Mouse (Mus musculus) gastrocnemius, postnatal 25 days (tissue): ENCODE data around the gene Pip4p1. TPM values are rescaled to one million over a fixed set of nuclear protein-coding genes. Genes with fewer than 3 reads are reported as not detected.
A peak's percentile ranks its signal among the peaks of the same experiment; 100 is the strongest.

Experiments used
- DNase-seq: peaks from one replicate; pipeline ENCODE4 v3.0.0; 2022
- total RNA-seq, 2 experiments: library from RNA; stranded (reverse); gene quantifications; 1 replicate in 1 of 2; 2 replicates in 1 of 2; pipeline ENCODE4 v1.2.3; 2021

The Pip4p1 gene
- total RNA-seq, 2 experiments from 2014 or later = 12.9 to 14.6 TPM

- peak; percentile 21 for DNase-seq
These were observed 37.9 kb downstream of the Pip4p1 start for GRCm38 (mm10) chr14:50892541-50893459.

GRCm38 (mm10) chr14:50892091-50892490 lies 38.6 kb downstream of the Pip4p1 start:
- no peak for DNase-seq

GRCm38 (mm10) chr14:50891621-50892020 lies 39.0 kb downstream of the Pip4p1 start:
- no peak for DNase-seq

GRCm38 (mm10) chr14:50876236-50876950 lies 54.3 kb downstream of the Pip4p1 start:
- no peak for DNase-seq

Other genes starting within 250 kb of the Pip4p1 start
- gene Olfr747, start 237.7 kb downstream of the Pip4p1 start, total RNA-seq = not detected
- not detected for gene Olfr748, start 223.5 kb downstream of the Pip4p1 start, total RNA-seq
- not detected for gene Olfr749, start 185.8 kb downstream of the Pip4p1 start, total RNA-seq
- gene Ttc5, start 145.3 kb downstream of the Pip4p1 start, total RNA-seq = 1 to 10 TPM; 7.4 to 8.2 TPM
- not detected for gene Ccnb1ip1, start 123.1 kb downstream of the Pip4p1 start, total RNA-seq
- 1 to 10 TPM; 7.5 to 8.5 TPM for gene Parp2, start 123.0 kb downstream of the Pip4p1 start, total RNA-seq
- gene Tep1, start 60.3 kb downstream of the Pip4p1 start, total RNA-seq = 10 to 100 TPM in 1 of 2 experiments, 1 to 10 TPM in 1; 8.3 to 10.2 TPM
- gene Klhl33, start 33.3 kb downstream of the Pip4p1 start, total RNA-seq = 100 to 1,000 TPM in 1 of 2 experiments, 10 to 100 TPM in 1; 97.0 to 105 TPM
- 10 to 100 TPM; 40.1 to 41.8 TPM for gene Osgep, start 6.0 kb downstream of the Pip4p1 start, total RNA-seq
- gene Apex1, start 5.9 kb downstream of the Pip4p1 start, total RNA-seq = 10 to 100 TPM; 23.7 to 24.8 TPM
- 1 to 10 TPM; 4.4 to 8.7 TPM for gene Pnp, start 226 bp upstream of the Pip4p1 start, total RNA-seq
- gene Gm49342, start 13.7 kb upstream of the Pip4p1 start, total RNA-seq = 1 to 10 TPM; 1.6 to 1.9 TPM
- under 1 TPM; 0.46 to 0.49 TPM for gene Pnp2, start 25.1 kb upstream of the Pip4p1 start, total RNA-seq
- not detected for gene Rnase10, start 76.9 kb upstream of the Pip4p1 start, total RNA-seq
- not detected for gene Rnase9, start 111.0 kb upstream of the Pip4p1 start, total RNA-seq
- not detected for gene Rnase11, start 119.3 kb upstream of the Pip4p1 start, total RNA-seq
- not detected for gene Rnase12, start 126.8 kb upstream of the Pip4p1 start, total RNA-seq
- not detected for gene Olfr750, start 143.6 kb upstream of the Pip4p1 start, total RNA-seq
- gene Rnase4, start 160.2 kb upstream of the Pip4p1 start, total RNA-seq = 10 to 100 TPM; 30.5 to 40.6 TPM
- 1 to 10 TPM; 1.6 to 4.2 TPM for gene Ang, start 160.3 kb upstream of the Pip4p1 start, total RNA-seq
- gene Eddm3b, start 183.6 kb upstream of the Pip4p1 start, total RNA-seq = not detected
- gene Rnase6, start 193.1 kb upstream of the Pip4p1 start, total RNA-seq = not detected
- not detected for gene Rnase1, start 215.9 kb upstream of the Pip4p1 start, total RNA-seq
- not detected for gene Rnase2b, start 231.4 kb upstream of the Pip4p1 start, total RNA-seq